Mouse (Mus musculus): Measurements from ENCODE around the gene Nsrp1. TPM values are rescaled to one million over a fixed set of nuclear protein-coding genes. Genes with fewer than 3 reads are reported as not detected.
A peak's percentile ranks its signal among the peaks of the same experiment; 100 is the strongest.

Gene Nsrp1
- polyA plus RNA-seq, 1 experiment from 2014 or later, result 57.0 TPM

- no peaks in the 10 kb centered on the region for H3K9me3 ChIP-seq (replicated peaks; ENCODE audit: control insufficient read depth, low read length)
- 57% methylated on average over 5 of the region's 5 CpGs for WGBS
- H3K27ac ChIP-seq (ENCODE audit: low read length), result no peak overlapping the region
- H3K4me3 ChIP-seq (replicated peaks; ENCODE audit: low read length), result no peak overlapping the region
- no peaks in the 10 kb centered on the region for H3K36me3 ChIP-seq (ENCODE audit: control insufficient read depth, insufficient read depth, low read length)
- H3K9ac ChIP-seq (ENCODE audit: low read length), result no peak overlapping the region
- no peak overlapping the region for H3K4me2 ChIP-seq (ENCODE audit: low read depth, low read length)
- H3K4me1 ChIP-seq (ENCODE audit: control insufficient read depth, insufficient read depth, low read length), result peaks cover 18% of the 10 kb centered on the region
- peaks cover 33% of the 10 kb centered on the region for H3K27me3 ChIP-seq (ENCODE audit: control insufficient read depth, insufficient read depth, low read length)
- no peak for ATAC-seq (ENCODE audit: insufficient read depth, low FRiP score)
Observed at GRCm38 (mm10) chr11:77000741-77001140, 77.5 kb downstream of the Nsrp1 start.

- Histone ChIP-seq H3K9ac (ENCODE audit: low read length) (peak overlapping the region; percentile 31; the same call in 1 of the 2 replicates), H3K4me1 (ENCODE audit: control insufficient read depth, insufficient read depth, low read length) (peaks cover 18% of the 10 kb centered on the region), H3K27ac (ENCODE audit: low read length) (no peak overlapping the region), H3K9me3 (replicated peaks; ENCODE audit: control insufficient read depth, low read length) (no peaks in the 10 kb centered on the region), H3K36me3 (ENCODE audit: control insufficient read depth, insufficient read depth, low read length) (no peaks in the 10 kb centered on the region), H3K27me3 (ENCODE audit: control insufficient read depth, insufficient read depth, low read length) (peaks cover 33% of the 10 kb centered on the region), H3K4me3 (replicated peaks; ENCODE audit: low read length) (peak overlapping the region; percentile 56), H3K4me2 (ENCODE audit: low read depth, low read length) (peak overlapping the region; percentile 94)
- no peak for ATAC-seq (ENCODE audit: insufficient read depth, low FRiP score)
- 13% methylated on average over 24 of the region's 24 CpGs for WGBS
Observed at GRCm38 (mm10) chr11:76998705-76999226, 79.5 kb downstream of the Nsrp1 start.

- peaks cover 33% of the 10 kb centered on the region for H3K27me3 ChIP-seq (ENCODE audit: control insufficient read depth, insufficient read depth, low read length)
- ATAC-seq (ENCODE audit: insufficient read depth, low FRiP score), result no peak
Observed at GRCm38 (mm10) chr11:76997916-76998704, 80.1 kb downstream of the Nsrp1 start, which contains the start of gene Slc6a4. Slc6a4 (plus strand) TSS chr11:76998603.

GRCm38 (mm10) chr11:76997305-76997704 is 80.9 kb downstream of the Nsrp1 start:
- Histone ChIP-seq H3K36me3 (ENCODE audit: control insufficient read depth, insufficient read depth, low read length) (no peaks in the 10 kb centered on the region), H3K4me1 (ENCODE audit: control insufficient read depth, insufficient read depth, low read length) (peaks cover 18% of the 10 kb centered on the region), H3K27me3 (ENCODE audit: control insufficient read depth, insufficient read depth, low read length) (peaks cover 33% of the 10 kb centered on the region), H3K4me2 (ENCODE audit: low read depth, low read length) (peak overlapping the region; percentile 94), H3K27ac (ENCODE audit: low read length) (no peak overlapping the region), H3K9me3 (replicated peaks; ENCODE audit: control insufficient read depth, low read length) (no peaks in the 10 kb centered on the region), H3K9ac (ENCODE audit: low read length) (peak overlapping the region; percentile 63), H3K4me3 (replicated peaks; ENCODE audit: low read length) (peak overlapping the region; percentile 56)
- WGBS, result 1% methylated on average over 21 of the region's 21 CpGs
- ATAC-seq (ENCODE audit: insufficient read depth, low FRiP score), result peak; percentile 74

More at GRCm38 (mm10) chr11:76997916-76998704, 80.1 kb downstream of the Nsrp1 start, which contains the start of gene Slc6a4:
- Histone ChIP-seq H3K27ac (ENCODE audit: low read length) (no peak within 1 kb of the TSS), H3K4me1 (ENCODE audit: control insufficient read depth, insufficient read depth, low read length) (peaks cover 18% of the 10 kb centered on the region), H3K9me3 (replicated peaks; ENCODE audit: control insufficient read depth, low read length) (no peaks in the 10 kb centered on the region), H3K36me3 (ENCODE audit: control insufficient read depth, insufficient read depth, low read length) (no peaks in the 10 kb centered on the region), H3K4me3 (replicated peaks; ENCODE audit: low read length) (peak within 1 kb of the TSS; percentile 56), H3K4me2 (ENCODE audit: low read depth, low read length) (peak within 1 kb of the TSS; percentile 94), H3K9ac (ENCODE audit: low read length) (peak within 1 kb of the TSS; percentile 63)
- WGBS, result under 1% methylated on average over 52 of the region's 52 CpGs

- no peak overlapping the region for H3K4me2 ChIP-seq (ENCODE audit: low read depth, low read length)
- 52% methylated on average over 20 of the region's 20 CpGs for whole genome bisulfite sequencing
- H3K27ac ChIP-seq (ENCODE audit: low read length), result no peak overlapping the region
- peaks cover 18% of the 10 kb centered on the region for H3K4me1 ChIP-seq (ENCODE audit: control insufficient read depth, insufficient read depth, low read length)
- H3K4me3 ChIP-seq (replicated peaks; ENCODE audit: low read length), result no peak overlapping the region
- H3K9ac ChIP-seq (ENCODE audit: low read length), result no peak overlapping the region
- H3K36me3 ChIP-seq (ENCODE audit: control insufficient read depth, insufficient read depth, low read length), result no peaks in the 10 kb centered on the region
- ATAC-seq (ENCODE audit: insufficient read depth, low FRiP score), result no peak
- no peaks in the 10 kb centered on the region for H3K9me3 ChIP-seq (replicated peaks; ENCODE audit: control insufficient read depth, low read length)
- H3K27me3 ChIP-seq (ENCODE audit: control insufficient read depth, insufficient read depth, low read length), result peaks cover 33% of the 10 kb centered on the region
Observed at GRCm38 (mm10) chr11:76995966-76996672, 82.1 kb downstream of the Nsrp1 start.

MicroRNAs within 50 kb of the gene (microRNA counts, 519-probe panel; counts per million panel counts)
- microRNA mmu-miR-423-3p, result 3,085 counts per million, percentile 71 among the panel's probes with 10 or more counts
- 2,874 counts per million, percentile 65 among the panel's probes with 10 or more counts for microRNA mmu-miR-423-5p

Small RNA genes lying within 50 kb of the gene (microRNA-seq; reads per million reads assigned to microRNA genes)
- gene Mir423, result 3,689 reads per million, percentile 88 among the genes with 10 or more reads in this experiment

Other genes starting within 250 kb of the Nsrp1 start
- 10.2 and 10.5 TPM in 2 replicates for gene Cpd, start 231.4 kb downstream of the Nsrp1 start, polyA plus RNA-seq (2015; fragmentation: Nextera tagmentation; extraction: Ambion mirVana)
- gene Tmigd1, start 176.3 kb downstream of the Nsrp1 start, polyA plus RNA-seq (2015; fragmentation: Nextera tagmentation; extraction: Ambion mirVana), result 0.36 and 0.37 TPM in 2 replicates
- gene Blmh, start 153.6 kb downstream of the Nsrp1 start, polyA plus RNA-seq (2015; fragmentation: Nextera tagmentation; extraction: Ambion mirVana), result 124 and 133 TPM in 2 replicates
- gene Slc6a4, start 79.8 kb downstream of the Nsrp1 start, polyA plus RNA-seq (2015; fragmentation: Nextera tagmentation; extraction: Ambion mirVana), result 2.3 and 3.0 TPM in 2 replicates
- gene Efcab5, start 110.5 kb upstream of the Nsrp1 start, polyA plus RNA-seq (2015; fragmentation: Nextera tagmentation; extraction: Ambion mirVana), result 0.30 and 0.37 TPM in 2 replicates
- gene Ssh2, start 137.9 kb upstream of the Nsrp1 start, polyA plus RNA-seq (2015; fragmentation: Nextera tagmentation; extraction: Ambion mirVana), result 7.4 and 8.4 TPM in 2 replicates

All from stomach, embryonic 16.5 days (tissue).